Comparison of ENCODE assay signal across 7 mouse cellular contexts in genomic region chr11:79806911-79807466, GRCm38 (mm10).
DNase-seq lines count a peak whose midpoint lies in the region; ATAC-seq and TF ChIP-seq lines count a peak whose summit lies in the region.

No protein-coding gene starts in this region.

- H3K4me1 ChIP-seq in lung, embryonic 14.5 days (ENCODE audit: insufficient read depth) = peaks cover 32% of the 10 kb centered on the region
- peaks cover 6% of the 10 kb centered on the region for H3K4me1 ChIP-seq in embryonic facial prominence, embryonic 11.5 days (ENCODE audit: control insufficient read depth, insufficient read depth, low read length)

- DNase-seq in lung, embryonic 14.5 days = peak; percentile 82
- DNase-seq in lung, adult 18-20 months = no peak
- DNase-seq in embryonic facial prominence, embryonic 11.5 days (ENCODE audit: low spot score) = peak; percentile 43
- DNase-seq in kidney, postnatal 14 days = peak; percentile 31
- peak; percentile 50 for DNase-seq in neural tube, embryonic 10.5 days (ENCODE audit: extremely low spot score, low spot score)
- DNase-seq in spleen, postnatal 14 days (ENCODE audit: low spot score in 2 of 2) = no peak
- no peak for DNase-seq in MN1 (ENCODE audit: low spot score)

- no peak overlapping the region for H3K4me3 ChIP-seq in lung, embryonic 14.5 days (ENCODE audit: low read depth, low read length)
- no peak overlapping the region for H3K4me3 ChIP-seq in embryonic facial prominence, embryonic 11.5 days (ENCODE audit: low read depth, low read length)

- no peaks in the 10 kb centered on the region for H3K36me3 ChIP-seq in lung, embryonic 14.5 days (ENCODE audit: insufficient read depth)
- H3K36me3 ChIP-seq in embryonic facial prominence, embryonic 11.5 days (replicated peaks; ENCODE audit: control insufficient read depth, insufficient read depth, low read depth, low read length) = no peaks in the 10 kb centered on the region

- WGBS in lung, embryonic 14.5 days = 10% methylated on average over 17 of the region's 17 CpGs
- 19% methylated on average over 17 of the region's 17 CpGs for WGBS in embryonic facial prominence, embryonic 11.5 days

- TF ChIP-seq CTCF in lung, embryonic 14.5 days (IDR thresholded peaks at IDR 0.05; ENCODE audit: low read depth) = peak; percentile 44

- no peaks in the 10 kb centered on the region for H3K9me3 ChIP-seq in lung, embryonic 14.5 days (ENCODE audit: low read depth, low read length)
- no peaks in the 10 kb centered on the region; the same call in 1 of the 2 replicates for H3K9me3 ChIP-seq in embryonic facial prominence, embryonic 11.5 days (replicated peaks; ENCODE audit: control insufficient read depth, low read length)

- H3K27ac ChIP-seq in lung, embryonic 14.5 days (ENCODE audit: low read depth) = peak overlapping the region; percentile 81
- H3K27ac ChIP-seq in embryonic facial prominence, embryonic 11.5 days (replicated peaks; ENCODE audit: low read depth, low read length) = peak overlapping the region; percentile 76

- peak; percentile 21; the same call in 1 of the 2 replicates for ATAC-seq in lung, embryonic 14.5 days (ENCODE audit: insufficient read depth)
- no peak for ATAC-seq in embryonic facial prominence, embryonic 11.5 days (replicated peaks; ENCODE audit: insufficient number of reproducible peaks, low FRiP score, low TSS enrichment, low read depth)

- peak overlapping the region; percentile 39 for H3K4me2 ChIP-seq in lung, embryonic 14.5 days
- H3K4me2 ChIP-seq in embryonic facial prominence, embryonic 11.5 days (ENCODE audit: low read depth, low read length) = peak overlapping the region; percentile 16

- H3K9ac ChIP-seq in lung, embryonic 14.5 days = no peak overlapping the region
- H3K9ac ChIP-seq in embryonic facial prominence, embryonic 11.5 days (replicated peaks; ENCODE audit: low read length) = no peak overlapping the region; the same call in 1 of the 2 replicates

- no peaks in the 10 kb centered on the region for H3K27me3 ChIP-seq in lung, embryonic 14.5 days (ENCODE audit: insufficient read depth, low read length)
- no peaks in the 10 kb centered on the region for H3K27me3 ChIP-seq in embryonic facial prominence, embryonic 11.5 days (ENCODE audit: control insufficient read depth, insufficient read depth, low read length)

Comparison
In these comparisons a context has a peak if more than half of its experiments do, and no peak if none do; other contexts are left out.
1. DNase-seq: peak in lung, embryonic 14.5 days (single experiment), embryonic facial prominence, embryonic 11.5 days (single experiment), kidney, postnatal 14 days (single experiment) and neural tube, embryonic 10.5 days (single experiment); none in lung, adult 18-20 months (0 of 2), spleen, postnatal 14 days (0 of 2) and MN1 (single experiment).